Mouse (Mus musculus): ENCODE measurements around the gene Wars2.

The Wars2 gene

DNA sequence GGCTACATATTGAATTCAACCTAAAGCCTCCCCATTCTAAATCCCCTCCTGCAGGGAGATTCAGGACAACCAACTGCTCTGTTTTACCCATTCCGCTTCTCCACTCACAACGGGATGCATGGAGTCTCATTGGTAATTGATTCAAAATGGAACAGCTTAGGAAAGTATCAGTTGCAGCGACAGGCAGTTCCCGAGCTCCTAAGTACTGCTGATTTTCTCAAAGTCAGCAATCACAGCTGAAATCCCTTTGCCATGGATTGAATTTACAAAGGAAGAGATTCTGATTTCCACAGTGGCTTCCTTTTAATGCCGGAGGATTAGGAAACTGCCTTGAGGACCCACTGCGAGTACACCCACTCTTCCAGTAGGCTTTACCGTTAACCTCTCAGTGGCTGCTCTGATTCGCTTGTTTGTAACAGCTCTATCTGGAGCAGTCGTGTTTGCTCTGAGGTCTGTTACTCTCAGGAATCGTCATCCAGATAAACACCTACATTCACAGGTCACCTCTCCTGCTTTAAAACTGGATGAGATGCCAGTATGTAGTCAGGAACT lies 126.0 kb downstream of the Wars2 start:
- DNase-seq (ENCODE audit: low read depth): no peak

DNA sequence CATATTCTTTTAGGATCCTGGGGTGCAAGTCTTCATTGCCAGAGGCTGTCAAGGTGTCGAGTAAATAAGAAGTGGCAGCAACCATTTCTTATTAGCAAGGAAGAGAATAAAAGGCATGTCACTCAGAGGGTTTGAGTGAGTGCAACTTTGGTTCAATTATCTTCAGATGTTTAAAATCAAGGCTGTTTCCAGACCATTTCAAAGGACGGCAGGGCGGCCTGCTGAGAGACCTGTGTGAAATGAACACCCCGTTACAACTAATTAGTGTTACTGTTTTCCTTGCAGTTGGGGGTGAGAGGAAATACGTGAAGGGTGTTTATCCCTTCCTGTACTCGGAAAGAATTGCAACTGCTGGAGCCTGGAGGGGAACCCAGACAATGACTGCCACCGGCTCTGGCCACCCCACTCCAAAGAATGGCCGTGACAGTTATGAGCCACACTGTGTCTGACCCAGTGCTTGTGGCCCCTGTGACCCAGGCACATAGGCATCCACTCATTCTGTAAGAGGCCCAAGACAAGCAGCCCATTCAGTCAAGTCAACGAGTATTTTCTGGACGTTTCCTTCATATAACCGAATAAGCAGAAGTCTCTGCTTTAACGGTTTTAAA lies 137.2 kb downstream of the Wars2 start:
- DNase-seq (ENCODE audit: low read depth): no peak

DNA sequence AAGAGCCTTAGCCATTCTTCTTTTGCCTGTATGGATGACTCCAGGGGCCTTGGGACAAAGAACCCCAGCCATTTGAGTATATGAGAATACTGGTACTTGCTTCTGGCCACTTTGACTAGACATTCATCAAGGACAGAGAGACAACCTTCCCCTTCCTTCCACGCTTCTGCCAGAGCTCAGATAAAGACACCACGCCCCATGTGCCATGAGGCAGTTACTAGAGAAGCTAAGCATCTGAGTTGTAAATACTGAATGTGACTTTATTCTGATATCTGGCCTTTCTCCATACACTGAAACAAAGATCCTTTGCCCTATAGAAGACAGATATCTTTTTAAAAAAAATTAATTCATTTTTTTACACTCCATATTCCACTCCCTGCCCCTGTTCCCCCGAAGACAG lies 138.8 kb downstream of the Wars2 start:
- no peak for DNase-seq (ENCODE audit: low read depth)

DNA sequence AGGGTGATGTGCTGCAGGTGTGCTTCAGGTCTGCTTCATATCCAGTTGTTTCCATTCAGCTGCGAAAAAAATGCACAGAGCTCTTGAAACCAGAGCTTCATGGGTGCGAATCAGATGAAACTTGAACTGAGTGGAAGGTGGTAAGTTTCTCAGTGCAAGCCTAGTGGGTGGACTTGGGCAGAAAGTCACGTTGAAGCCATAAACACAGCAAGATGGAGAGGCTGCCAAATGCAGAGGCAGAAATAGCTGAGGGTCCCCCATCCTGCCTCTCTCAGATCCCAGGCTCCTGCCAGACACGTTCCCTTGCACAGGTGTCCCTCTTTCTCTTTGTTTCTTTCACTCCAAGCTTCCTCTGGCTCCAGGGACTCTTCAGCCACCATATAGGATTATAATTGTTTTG lies 140.6 kb downstream of the Wars2 start:
- DNase-seq (ENCODE audit: low read depth): no peak

DNA sequence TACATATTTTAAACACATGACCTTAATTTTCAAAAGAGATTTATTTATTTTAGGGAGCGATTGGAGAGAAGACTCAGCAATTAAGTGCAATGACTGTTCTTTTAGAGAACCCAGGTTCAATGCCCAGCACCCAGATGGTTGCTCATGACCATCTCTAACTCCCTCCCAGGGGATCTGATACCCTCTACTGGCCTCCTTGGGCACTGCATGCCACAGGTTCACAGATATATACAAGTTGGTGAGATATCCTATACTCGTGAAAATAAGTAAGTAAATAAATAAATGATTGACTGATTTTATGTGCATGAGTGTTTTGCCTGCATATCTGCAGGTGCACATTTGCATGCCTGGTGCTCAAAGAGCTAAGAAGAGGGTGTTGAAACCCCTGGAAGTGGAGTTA lies 147.4 kb downstream of the Wars2 start:
- peak; percentile 37 for DNase-seq (ENCODE audit: low read depth)
